Mouse (Mus musculus) liver, adult 10 weeks (tissue): Measurements from ENCODE around the gene Gsk3a. TPM values are rescaled to one million over a fixed set of nuclear protein-coding genes. Genes with fewer than 3 reads are reported as not detected.

Experiments
- polyA plus RNA-seq: library from polyadenylated mRNA; stranded (reverse); fragments of 350-450 nt; fragmentation: Illumina TruSeq; extraction: RNeasy Lipid Tissue Mini Kit (QIAGEN cat#74804); gene quantifications from one replicate; pipeline ENCODE4 v1.2.3, GENCODE M21; 2014; ENCODE audit warnings: low read depth, low replicate concordance

Gsk3a gene
- polyA plus RNA-seq: 6.8 TPM

GRCm38 (mm10) chr7:25237249-25238014 is at the start of gene Gsk3a:
Gene Gsk3a (minus strand): TSS chr7:25237851.

GRCm38 (mm10) chr7:25267301-25267750 is 29.7 kb upstream of the Gsk3a start, which contains the start of gene Cic:
Gene Cic (plus strand): TSS chr7:25267704.

GRCm38 (mm10) chr7:25250141-25250972 is 12.7 kb upstream of the Gsk3a start, which contains the start of gene Erf:
Gene Erf (minus strand): TSS chr7:25250761.

GRCm38 (mm10) chr7:25221102-25221883 is 16.4 kb downstream of the Gsk3a start, which contains the start of gene Zfp526:
Gene Zfp526 (plus strand): TSS chr7:25221425.

GRCm38 (mm10) chr7:25220457-25221101 is 17.1 kb downstream of the Gsk3a start, which contains the start of gene Dedd2:
Gene Dedd2 (minus strand): TSS chr7:25220615.

GRCm38 (mm10) chr7:25179606-25180161 is 58.0 kb downstream of the Gsk3a start, which contains the start of gene Pou2f2:
Gene Pou2f2 (minus strand): TSS chr7:25179726.

Other genes starting within 250 kb of the Gsk3a start
- not detected for gene Atp1a3, start 231.9 kb downstream of the Gsk3a start, polyA plus RNA-seq
- gene Grik5, start 165.5 kb downstream of the Gsk3a start, polyA plus RNA-seq: 0.32 TPM
- 0.42 TPM for gene Zfp574, start 165.3 kb downstream of the Gsk3a start, polyA plus RNA-seq
- gene Pou2f2, start 58.1 kb downstream of the Gsk3a start, polyA plus RNA-seq: 0.32 TPM
- gene Dedd2, start 17.2 kb downstream of the Gsk3a start, polyA plus RNA-seq: 0.45 TPM
- 0.58 TPM for gene Zfp526, start 16.4 kb downstream of the Gsk3a start, polyA plus RNA-seq
- 1.3 TPM for gene Erf, start 12.9 kb upstream of the Gsk3a start, polyA plus RNA-seq
- 5.7 TPM for gene Cic, start 29.9 kb upstream of the Gsk3a start, polyA plus RNA-seq
- gene Pafah1b3, start 60.1 kb upstream of the Gsk3a start, polyA plus RNA-seq: 0.69 TPM
- not detected for gene Prr19, start 63.6 kb upstream of the Gsk3a start, polyA plus RNA-seq
- not detected for gene Tmem145, start 68.3 kb upstream of the Gsk3a start, polyA plus RNA-seq
- 0.29 TPM for gene Megf8, start 79.3 kb upstream of the Gsk3a start, polyA plus RNA-seq
- not detected for gene Cnfn, start 131.9 kb upstream of the Gsk3a start, polyA plus RNA-seq
- 0.69 TPM for gene Lipe, start 160.9 kb upstream of the Gsk3a start, polyA plus RNA-seq
- gene Cxcl17, start 175.0 kb upstream of the Gsk3a start, polyA plus RNA-seq: not detected
- 193 TPM for gene Ceacam1, start 239.8 kb upstream of the Gsk3a start, polyA plus RNA-seq